Mouse (Mus musculus): ENCODE results near the gene Chmp3.

The Chmp3 gene

GRCm38 (mm10) chr6:71609968-71610367 lies 66.4 kb downstream of the Chmp3 start:
- no peak for DNase-seq

GRCm38 (mm10) chr6:71613225-71613624 lies 69.6 kb downstream of the Chmp3 start:
- no peak for DNase-seq

GRCm38 (mm10) chr6:71616959-71617358 lies 73.4 kb downstream of the Chmp3 start:
- DNase-seq = no peak

- DNase-seq = no peak
Measured at GRCm38 (mm10) chr6:71621551-71621950, 78.0 kb downstream of the Chmp3 start.

- peak; percentile 63 for DNase-seq
Measured at GRCm38 (mm10) chr6:71621981-71622380, 78.4 kb downstream of the Chmp3 start.

- no peak for DNase-seq
Measured at GRCm38 (mm10) chr6:71624723-71625122, 81.1 kb downstream of the Chmp3 start.

GRCm38 (mm10) chr6:71625984-71626383 lies 82.4 kb downstream of the Chmp3 start:
- no peak for DNase-seq

- no peak for DNase-seq
Measured at GRCm38 (mm10) chr6:71627325-71627724, 83.7 kb downstream of the Chmp3 start.

GRCm38 (mm10) chr6:71631196-71631595 lies 87.6 kb downstream of the Chmp3 start:
- DNase-seq = no peak

GRCm38 (mm10) chr6:71631706-71632461 lies 88.3 kb downstream of the Chmp3 start:
- DNase-seq = peak; percentile 65

Measured in lung, postnatal 14 days (tissue).